Mouse (Mus musculus): ENCODE data around the gene Primpol.
A peak's percentile ranks its signal among the peaks of the same experiment; 100 is the strongest.

Primpol gene

DNA sequence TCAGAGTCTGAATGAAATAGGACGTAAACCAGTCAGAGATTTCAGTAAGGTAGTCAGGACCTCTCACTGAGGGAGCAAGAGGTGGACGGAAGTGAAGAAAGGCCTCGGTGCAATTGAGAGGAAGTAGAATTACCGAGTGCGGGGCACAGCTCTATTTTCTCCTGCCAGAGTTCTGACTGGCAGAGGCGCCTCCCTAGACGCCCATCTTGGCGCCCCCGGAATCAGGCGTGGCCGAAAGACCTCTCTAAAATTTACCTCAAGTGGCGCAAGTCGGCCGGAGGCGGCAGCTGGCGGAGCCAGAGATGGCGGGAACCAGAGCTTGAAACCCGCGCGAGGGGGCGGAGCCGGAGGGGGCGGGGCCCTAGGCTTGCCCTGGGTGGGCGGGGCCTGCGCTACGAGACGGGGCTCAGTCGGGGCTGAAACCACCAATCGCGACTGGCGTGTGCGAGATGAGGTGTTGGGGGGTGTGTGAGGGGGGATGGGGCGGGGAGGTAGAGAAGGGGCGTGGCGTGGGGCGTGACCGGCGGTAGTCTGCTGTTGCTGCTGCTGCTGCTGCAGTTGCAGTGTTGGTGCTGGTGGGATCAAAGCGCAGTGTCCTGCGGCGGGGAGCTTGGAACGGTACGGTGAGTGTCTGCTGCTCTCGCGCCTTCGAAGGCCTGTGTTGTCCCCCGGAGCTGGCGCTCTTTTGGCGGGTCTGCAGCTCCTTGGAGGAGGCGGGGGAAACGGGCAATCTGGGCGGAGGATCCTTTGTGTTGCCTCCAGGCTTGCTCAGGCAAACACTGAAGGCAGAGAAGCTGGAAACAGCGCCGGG lies at the start of gene Primpol, which contains the start of gene Casp3:
Primpol (minus strand) TSS at position 334 of the 811 bp plus-strand sequence.
Casp3 (plus strand) TSS at position 413 of the 811 bp plus-strand sequence.
- DNase-seq (ENCODE audit: low spot score): peak; percentile 97

GRCm38 (mm10) chr8:46655919-46656318 lies 38.9 kb upstream of the Primpol start:
- no peak for DNase-seq (ENCODE audit: low spot score)

GRCm38 (mm10) chr8:46651872-46652271 lies 34.9 kb upstream of the Primpol start:
- DNase-seq (ENCODE audit: low spot score): peak; percentile 12

DNA sequence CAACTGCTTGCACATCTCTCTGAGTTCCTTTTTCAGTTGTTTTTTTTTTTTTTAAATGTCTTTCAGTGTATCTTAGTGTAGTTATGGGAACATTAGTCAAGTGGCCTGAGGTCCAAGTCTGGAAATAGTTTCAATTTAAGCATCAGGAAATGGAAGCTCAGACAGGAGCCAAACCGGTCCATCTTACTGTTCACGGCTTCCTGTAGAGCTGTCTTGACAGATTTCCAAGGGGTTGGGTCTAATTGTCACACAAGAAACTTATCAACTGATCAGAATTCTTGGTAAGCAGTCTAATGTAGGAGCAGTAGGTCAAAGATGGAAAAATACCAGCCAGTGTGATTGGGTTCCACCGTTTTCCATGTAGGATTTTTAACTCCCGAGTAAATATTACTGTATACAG lies 31.4 kb upstream of the Primpol start:
- no peak for DNase-seq (ENCODE audit: low spot score)

GRCm38 (mm10) chr8:46641272-46641671 lies 24.3 kb upstream of the Primpol start:
- DNase-seq (ENCODE audit: low spot score): no peak

- no peak for DNase-seq (ENCODE audit: low spot score)
Observed at GRCm38 (mm10) chr8:46639852-46640251, 22.8 kb upstream of the Primpol start.

GRCm38 (mm10) chr8:46639010-46639571 lies 22.1 kb upstream of the Primpol start:
- DNase-seq (ENCODE audit: low spot score): peak; percentile 43

- DNase-seq (ENCODE audit: low spot score): no peak
Observed at GRCm38 (mm10) chr8:46630932-46631331, 13.9 kb upstream of the Primpol start.

DNA sequence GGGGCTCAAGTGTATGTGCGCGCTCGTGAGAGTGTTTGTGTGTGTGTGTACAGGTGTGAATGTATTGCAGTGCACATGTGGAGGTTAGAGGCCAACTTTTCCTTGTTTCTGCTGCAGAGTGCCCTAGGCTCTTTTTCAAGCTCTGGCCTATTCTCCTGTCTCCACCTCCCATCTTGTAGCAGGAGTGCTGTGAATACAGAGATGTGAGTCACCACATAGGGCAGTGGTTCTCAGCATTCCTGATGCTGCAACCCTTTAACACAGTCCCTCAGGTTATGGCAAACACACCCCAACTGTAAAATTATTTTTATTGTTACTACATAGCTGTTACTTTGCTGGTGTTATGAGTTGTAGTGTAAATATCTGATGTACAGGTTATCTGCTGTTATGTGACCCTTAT lies 13.4 kb upstream of the Primpol start:
- DNase-seq (ENCODE audit: low spot score): no peak

DNA sequence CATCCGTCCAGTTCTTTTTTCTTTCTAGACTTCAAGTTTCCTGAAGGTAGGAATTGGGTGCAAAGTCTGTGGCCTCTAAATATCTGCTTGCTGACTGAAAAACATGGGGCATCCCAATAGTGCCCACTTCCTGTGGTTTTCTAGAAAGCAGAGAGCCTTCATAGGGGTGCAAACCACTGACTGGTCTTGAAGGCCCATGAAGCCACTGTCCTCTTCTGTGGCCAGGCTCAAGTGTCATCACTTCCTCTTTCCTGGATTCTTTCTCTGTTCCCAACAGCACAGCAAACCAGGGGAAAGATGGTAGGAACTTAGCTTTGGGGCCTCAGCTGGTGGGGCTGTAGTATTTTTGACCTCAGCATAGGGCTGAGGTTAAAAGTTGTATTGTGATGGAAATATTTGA lies 11.6 kb upstream of the Primpol start:
- no peak for DNase-seq (ENCODE audit: low spot score)

- no peak for DNase-seq (ENCODE audit: low spot score)
Observed at GRCm38 (mm10) chr8:46627881-46628280, 10.9 kb upstream of the Primpol start.

DNA sequence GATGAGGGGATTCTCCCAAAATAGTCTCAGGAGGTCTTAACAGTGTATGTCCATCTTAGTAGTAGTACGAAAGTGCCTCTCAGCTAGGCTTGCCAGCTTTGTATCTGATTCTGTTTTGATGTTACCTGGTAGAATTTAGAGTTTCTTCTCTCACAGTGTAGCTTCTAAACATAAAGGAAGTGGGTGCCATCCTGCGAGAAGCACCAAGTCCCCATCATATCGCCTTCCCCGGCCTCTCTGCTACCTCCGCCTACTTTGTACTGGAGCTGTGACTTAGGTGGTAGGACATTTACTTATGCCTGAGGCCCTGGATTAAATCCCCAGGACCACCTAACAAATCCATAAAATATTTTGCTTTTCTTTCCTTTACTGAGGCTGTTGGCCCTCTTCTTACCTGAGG lies 9.6 kb upstream of the Primpol start:
- no peak for DNase-seq (ENCODE audit: low spot score)

DNA sequence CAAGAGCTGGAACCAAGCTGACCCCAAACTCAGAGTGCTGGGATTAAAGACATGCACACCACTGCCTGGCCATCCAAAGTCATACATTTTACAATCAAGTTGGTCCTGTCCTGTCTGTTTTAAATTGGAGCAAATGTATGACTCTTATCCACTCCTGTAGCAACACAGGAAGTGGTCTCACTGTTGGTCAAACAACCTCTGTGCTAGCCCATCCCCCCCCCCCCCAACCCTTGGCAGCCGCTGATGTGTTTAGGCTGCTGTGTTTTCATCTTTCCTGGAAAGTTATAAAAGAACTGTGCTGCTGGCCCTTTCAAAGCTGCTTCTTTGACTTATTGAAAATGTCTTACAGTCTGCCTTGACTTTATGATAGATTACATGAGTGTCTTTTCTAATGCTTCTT lies 8.2 kb upstream of the Primpol start:
- DNase-seq (ENCODE audit: low spot score): no peak

DNA sequence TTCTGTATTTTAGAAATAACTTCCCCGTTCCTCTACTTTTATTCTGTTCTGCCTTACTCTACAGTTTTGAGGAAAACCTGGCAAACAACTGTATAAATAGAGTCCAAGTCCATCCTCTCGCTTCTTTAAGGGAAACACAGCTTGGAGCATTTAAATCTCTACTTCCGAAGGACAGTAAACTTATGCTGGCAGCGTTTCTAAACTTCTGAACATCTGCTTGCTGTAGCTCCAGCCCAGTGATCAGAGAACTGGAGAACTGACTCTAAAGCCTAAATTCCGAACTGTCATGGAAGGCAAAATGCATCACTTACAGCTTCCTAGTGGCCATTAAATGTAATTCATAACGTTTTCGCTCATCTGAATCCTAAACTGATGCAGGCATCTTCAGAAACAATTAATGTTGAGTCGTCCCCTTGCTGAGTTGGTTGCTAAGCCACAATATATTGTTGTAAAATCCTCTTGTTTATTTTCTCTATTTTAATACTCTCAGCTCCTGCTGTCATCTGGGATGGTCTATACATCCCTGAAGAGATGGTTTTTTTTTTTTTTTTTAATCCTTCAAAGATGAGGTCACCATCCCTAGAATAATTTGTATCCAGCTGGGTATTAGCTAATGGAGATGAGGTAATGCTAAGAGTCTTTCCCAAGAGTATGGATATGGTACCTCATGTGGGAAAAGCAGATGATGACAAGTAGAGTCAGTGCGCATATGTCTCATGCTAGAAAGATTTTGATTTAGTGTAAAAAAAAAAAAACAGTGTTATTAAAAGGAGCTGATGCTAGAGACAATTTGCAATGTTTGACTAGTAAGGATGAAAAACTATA lies 5.6 kb upstream of the Primpol start:
- DNase-seq (ENCODE audit: low spot score): no peak

DNA sequence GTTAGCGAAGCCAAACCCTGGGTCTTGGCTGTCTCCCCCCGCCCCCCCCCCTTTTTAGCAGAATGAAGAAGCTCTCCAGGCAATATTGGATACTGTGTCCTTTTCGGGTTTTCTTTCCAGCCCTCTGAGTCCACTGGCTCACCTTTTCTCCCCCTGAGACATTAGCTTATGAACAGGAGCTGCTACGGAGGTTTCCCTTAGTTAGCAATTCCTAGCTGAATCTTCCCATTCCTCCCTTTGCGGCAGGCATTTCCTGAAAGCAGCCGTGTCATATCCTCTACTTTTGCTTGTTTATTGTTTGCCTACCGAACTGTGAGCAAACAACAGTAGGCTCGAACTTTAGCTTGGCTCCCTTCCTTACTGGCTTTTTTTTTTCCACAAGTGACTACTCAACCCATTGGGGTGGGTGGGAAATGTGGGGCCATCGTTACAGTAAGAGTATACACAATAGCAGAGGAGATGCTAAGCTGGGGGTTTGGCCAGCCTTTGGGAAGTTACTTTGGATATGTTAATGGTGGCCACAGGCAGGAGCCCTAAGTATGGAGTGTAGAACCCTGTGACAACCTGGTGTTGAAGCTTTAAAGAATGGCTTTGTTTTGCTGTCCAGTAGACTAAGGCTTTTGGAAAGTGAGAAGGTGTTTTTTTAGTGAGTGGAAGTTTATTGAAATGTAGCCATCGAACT lies 1.8 kb upstream of the Primpol start:
- DNase-seq (ENCODE audit: low spot score): no peak

DNA sequence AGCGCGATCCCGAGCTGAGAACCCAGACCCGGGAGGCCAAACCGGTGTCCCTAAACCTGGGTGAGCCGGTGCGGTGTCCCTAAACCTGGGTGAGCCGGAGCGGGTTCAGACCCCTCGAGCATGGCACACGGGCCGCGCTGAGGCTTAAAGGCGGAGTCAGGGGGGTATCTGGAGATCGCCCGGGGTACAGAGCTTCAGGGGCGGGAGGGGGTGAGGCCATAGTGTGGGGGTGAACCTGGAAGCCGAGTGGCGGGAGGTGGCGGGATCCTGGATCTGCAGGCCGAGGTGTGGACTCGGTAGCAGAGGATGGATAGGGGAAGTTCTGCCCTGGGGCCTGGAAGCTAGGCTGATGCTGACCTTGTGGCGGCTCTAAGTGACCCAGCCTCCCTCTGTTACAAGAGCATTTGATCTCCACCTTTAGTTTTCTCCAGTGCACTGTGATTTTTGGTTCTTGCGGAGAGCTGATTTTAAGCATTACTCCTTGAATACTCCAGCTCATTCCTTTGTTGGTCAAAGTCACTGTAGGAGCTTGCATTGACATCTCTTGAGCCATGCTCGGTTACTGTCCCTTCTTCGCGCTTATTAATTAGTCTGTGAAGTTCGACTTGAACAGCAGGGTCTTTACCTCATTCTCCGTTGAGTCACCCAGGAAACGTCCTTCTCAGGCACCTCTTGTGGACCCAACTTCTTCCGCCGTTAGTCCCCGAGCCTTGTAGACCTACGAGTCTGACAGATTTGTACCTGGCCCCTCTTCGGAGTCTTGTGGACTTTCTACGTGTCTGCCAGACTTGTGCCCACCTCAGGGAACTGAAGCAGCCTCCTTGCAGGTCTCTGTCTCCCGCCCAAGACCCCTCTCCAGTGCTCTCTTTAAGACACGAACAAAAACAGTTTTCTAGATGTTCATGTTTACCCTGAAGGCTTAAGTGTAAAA lies 943 bp upstream of the Primpol start:
- no peak for DNase-seq (ENCODE audit: low spot score)

- no peak for DNase-seq (ENCODE audit: low spot score)
Observed at GRCm38 (mm10) chr8:46615936-46616335, 1.1 kb downstream of the Primpol start.

GRCm38 (mm10) chr8:46613377-46613776 lies 3.6 kb downstream of the Primpol start:
- no peak for DNase-seq (ENCODE audit: low spot score)

DNA sequence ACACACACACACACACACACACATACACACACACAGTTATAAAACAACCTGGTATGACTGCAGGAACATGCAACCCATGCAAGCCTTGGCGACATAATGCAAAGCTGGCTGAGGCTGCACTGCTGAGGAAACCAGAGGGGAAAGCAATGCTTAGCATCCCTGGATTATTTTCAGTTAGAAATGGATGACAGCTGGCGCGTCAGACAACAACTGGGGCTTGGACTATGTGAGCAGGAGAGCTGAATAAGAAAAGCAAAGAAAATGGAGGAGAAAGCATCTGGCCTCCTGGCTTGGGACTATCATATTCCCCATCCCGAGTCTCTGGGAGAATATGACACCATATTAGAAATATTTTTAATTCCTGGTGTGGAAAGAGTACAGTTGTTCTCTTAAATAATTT lies 4.1 kb downstream of the Primpol start:
- no peak for DNase-seq (ENCODE audit: low spot score)

DNA sequence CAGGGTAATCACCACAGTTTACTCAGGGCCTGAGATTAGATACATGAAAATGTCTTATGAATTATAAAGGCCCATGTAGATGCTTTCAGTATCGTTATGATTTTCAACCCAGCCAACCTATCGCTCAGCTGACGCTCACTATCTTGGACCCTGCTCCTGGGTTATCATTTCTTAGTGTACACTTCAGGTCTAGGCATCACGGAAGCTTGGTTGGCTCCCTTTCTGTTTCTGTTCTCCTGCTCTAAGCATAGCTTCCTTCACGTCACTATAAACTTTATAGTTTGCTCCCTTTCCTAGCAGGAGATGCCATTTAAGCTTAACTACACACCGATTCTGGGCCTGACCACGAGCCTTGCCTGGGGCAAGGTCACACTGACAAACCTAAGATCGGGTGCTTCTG lies 5.5 kb downstream of the Primpol start:
- DNase-seq (ENCODE audit: low spot score): no peak

- DNase-seq (ENCODE audit: low spot score): no peak
Observed at GRCm38 (mm10) chr8:46606930-46607329, 10.1 kb downstream of the Primpol start.
